Mouse (Mus musculus) induced T-regulatory cell, adult 2 months (primary cell): ENCODE results near the gene Nav1.
A peak's percentile ranks its signal among the peaks of the same experiment; 100 is the strongest.

ENCODE experiments used
- DNase-seq: peaks from one replicate; pipeline ENCODE4 v3.0.0-alpha.2; 2012; ENCODE audit warnings: low read depth

The Nav1 gene

GRCm38 (mm10) chr1:135516511-135517305, 90.4 kb downstream of the Nav1 start:
- no peak for DNase-seq

GRCm38 (mm10) chr1:135515633-135516238, 91.4 kb downstream of the Nav1 start:
- no peak for DNase-seq

GRCm38 (mm10) chr1:135514913-135515632, 92.0 kb downstream of the Nav1 start:
- no peak for DNase-seq

- no peak for DNase-seq
Measured at GRCm38 (mm10) chr1:135514046-135514445, 93.0 kb downstream of the Nav1 start.

GRCm38 (mm10) chr1:135513464-135513863, 93.6 kb downstream of the Nav1 start:
- no peak for DNase-seq

GRCm38 (mm10) chr1:135510346-135510977, 96.6 kb downstream of the Nav1 start:
- peak; percentile 14 for DNase-seq

GRCm38 (mm10) chr1:135509145-135510084, 97.7 kb downstream of the Nav1 start:
- DNase-seq, result no peak

GRCm38 (mm10) chr1:135508349-135508634, 98.8 kb downstream of the Nav1 start:
- no peak for DNase-seq

- DNase-seq, result no peak
Measured at GRCm38 (mm10) chr1:135507572-135508348, 99.3 kb downstream of the Nav1 start.

- no peak for DNase-seq
Measured at GRCm38 (mm10) chr1:135505499-135505898, 101.6 kb downstream of the Nav1 start.

- no peak for DNase-seq
Measured at GRCm38 (mm10) chr1:135503436-135503835, 103.7 kb downstream of the Nav1 start.

- DNase-seq, result no peak
Measured at GRCm38 (mm10) chr1:135502750-135503149, 104.3 kb downstream of the Nav1 start.

- no peak for DNase-seq
Measured at GRCm38 (mm10) chr1:135502135-135502534, 105.0 kb downstream of the Nav1 start.

GRCm38 (mm10) chr1:135498455-135499358, 108.4 kb downstream of the Nav1 start:
- no peak for DNase-seq

GRCm38 (mm10) chr1:135495048-135495447, 112.0 kb downstream of the Nav1 start:
- no peak for DNase-seq

- DNase-seq, result no peak
Measured at GRCm38 (mm10) chr1:135493862-135494261, 113.2 kb downstream of the Nav1 start.

GRCm38 (mm10) chr1:135492406-135492805, 114.7 kb downstream of the Nav1 start:
- no peak for DNase-seq

GRCm38 (mm10) chr1:135490931-135491666, 116.0 kb downstream of the Nav1 start:
- no peak for DNase-seq

GRCm38 (mm10) chr1:135488879-135489278, 118.2 kb downstream of the Nav1 start:
- DNase-seq, result no peak
